Mouse (Mus musculus) hematopoietic stem cell, adult 5-6 weeks (primary cell): ENCODE measurements at regions not wholly inside any gene's neighbourhood (a gene's known extent, or its start where the extent isn't known, plus 50 kb on each side); places are given as distances from the start of the nearest gene placed in this dataset.

Source experiments
- ATAC-seq, 2 experiments: fragments of 125-278 bp in 1 of 2; replicated peaks in 1 of 2; 2 replicates each; pipeline ENCODE4 v1.8.0; 2016 to 2017; ENCODE audit warnings: inconsistent platforms in 2 of 2, mild to moderate bottlenecking in 2 of 2, moderate number of reproducible peaks in 2 of 2, low read depth in 1 of 2, moderate TSS enrichment in 1 of 2; ENCODE audit not compliant: low FRiP score in 2 of 2, poor library complexity in 2 of 2, severe bottlenecking in 2 of 2, insufficient read depth in 1 of 2, low TSS enrichment in 1 of 2

DNA sequence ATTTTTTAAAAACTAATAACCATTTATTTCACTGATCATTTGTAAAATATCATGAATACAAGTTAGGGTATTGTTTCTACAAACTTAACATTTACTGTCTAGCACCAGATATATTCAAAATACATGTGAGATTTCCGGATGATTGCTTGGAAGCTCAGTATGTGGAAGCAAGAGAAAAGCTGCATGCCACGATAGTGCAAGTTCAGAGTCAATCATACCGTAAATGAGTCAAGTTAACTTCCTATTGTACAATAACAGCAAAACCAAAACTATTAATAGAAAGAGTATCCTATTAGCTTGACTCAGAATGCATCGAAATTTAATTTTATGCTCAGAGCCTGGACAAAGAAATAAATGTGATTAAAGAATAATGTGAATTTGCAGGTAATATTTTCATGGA, 1284.6 kb upstream of the Cited2 start:
- peak; percentile 68 to 71 for ATAC-seq

GRCm38 (mm10) chr10:16440932-16441640, 1281.9 kb upstream of the Cited2 start:
- ATAC-seq, result no peak

DNA sequence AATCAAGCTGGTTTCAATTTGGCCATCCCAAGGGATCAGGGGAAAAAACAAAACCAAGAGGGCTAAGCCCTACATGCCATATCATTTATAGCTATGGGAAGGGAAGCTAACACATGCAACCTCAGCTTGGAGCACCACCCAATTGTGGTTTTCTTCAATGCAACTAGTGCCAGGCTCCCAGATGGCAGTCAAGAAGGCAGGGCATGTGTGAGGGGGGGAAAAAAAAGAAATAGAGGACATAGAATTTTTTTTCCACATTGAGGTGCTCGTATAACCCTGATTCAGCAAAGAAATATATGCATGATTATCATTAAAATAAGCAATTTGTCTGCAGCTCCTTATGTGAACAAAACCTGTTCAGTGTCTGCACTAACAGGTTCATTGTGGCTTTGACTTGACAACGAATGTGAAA, 1281.4 kb upstream of the Cited2 start:
- ATAC-seq, result 0 out of 4 replicates have a peak, but pooled peaks of 1 of the 2 experiments have one; percentile 32

GRCm38 (mm10) chr10:16443901-16444300, 1279.1 kb upstream of the Cited2 start:
- no peak for ATAC-seq

- no peak for ATAC-seq
Observed at GRCm38 (mm10) chr10:16467935-16468334, 1255.1 kb upstream of the Cited2 start.

DNA sequence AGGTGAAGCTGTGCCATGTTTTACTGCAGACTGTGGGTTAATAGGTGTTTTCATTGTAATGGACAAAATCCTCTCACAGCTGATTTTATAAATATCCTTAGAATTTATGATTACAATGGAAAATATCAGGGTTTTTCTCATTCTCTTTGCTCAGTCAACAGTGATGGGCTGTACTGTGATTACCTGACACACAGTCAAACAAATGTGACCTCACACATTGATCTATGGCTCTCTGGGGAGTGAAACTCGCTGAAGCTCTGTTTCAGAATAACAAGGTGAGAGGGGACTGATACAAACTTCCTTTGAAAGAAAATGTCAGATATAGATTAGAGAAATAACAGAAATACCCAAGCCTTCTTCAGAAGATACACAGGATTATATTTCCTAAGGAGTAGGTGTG, 1253.3 kb upstream of the Cited2 start:
- ATAC-seq, result no peak

- peak; percentile 45 to 46 for ATAC-seq
Observed at GRCm38 (mm10) chr10:16473952-16474521, 1249.0 kb upstream of the Cited2 start.

GRCm38 (mm10) chr10:16498580-16498979, 1224.4 kb upstream of the Cited2 start:
- 0 out of 4 replicates have a peak, but pooled peaks of 1 of the 2 experiments have one; percentile 22 for ATAC-seq

DNA sequence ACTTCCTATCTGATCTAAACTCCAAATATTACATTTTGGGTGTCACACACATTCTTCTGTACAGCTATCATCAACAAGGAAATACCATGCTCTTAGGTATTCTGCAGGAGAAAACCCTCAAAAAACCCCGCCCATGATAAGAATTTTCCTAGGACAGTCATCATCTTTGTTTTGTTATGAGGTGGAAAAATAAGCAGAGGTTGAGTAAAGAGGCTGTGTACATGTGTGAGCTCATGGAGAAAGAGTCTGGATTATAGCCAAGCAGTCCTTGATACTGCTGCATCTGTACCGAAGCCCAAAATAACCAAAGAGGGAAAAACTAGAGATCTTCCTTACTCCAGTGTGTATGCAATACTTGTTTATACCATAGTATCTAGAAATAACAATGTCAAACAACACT, 1215.3 kb upstream of the Cited2 start:
- ATAC-seq, result no peak

- ATAC-seq, result no peak
Observed at GRCm38 (mm10) chr10:16508161-16508560, 1214.9 kb upstream of the Cited2 start.

GRCm38 (mm10) chr10:16514656-16515055, 1208.4 kb upstream of the Cited2 start:
- ATAC-seq, result no peak

- no peak for ATAC-seq
Observed at GRCm38 (mm10) chr10:16521895-16522294, 1201.1 kb upstream of the Cited2 start.

DNA sequence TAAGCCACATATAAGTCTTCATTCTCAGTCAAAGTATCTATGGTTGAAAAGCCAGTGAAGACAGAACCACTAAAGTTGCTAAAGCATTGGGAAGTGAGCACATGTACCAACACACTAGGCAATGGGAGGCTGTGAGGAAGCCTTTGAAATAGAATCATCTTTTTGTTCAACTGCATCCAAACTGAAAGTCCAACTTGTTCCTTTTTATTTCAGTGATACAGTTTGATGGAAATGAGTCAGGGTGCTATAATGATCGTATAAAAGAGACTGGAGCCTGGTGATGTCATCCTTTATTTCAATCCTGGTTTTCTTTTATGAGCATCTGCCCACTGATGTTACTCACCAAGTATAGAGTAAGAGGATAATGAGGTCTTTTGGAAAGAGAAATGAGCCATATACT, 1198.9 kb upstream of the Cited2 start:
- no peak for ATAC-seq

DNA sequence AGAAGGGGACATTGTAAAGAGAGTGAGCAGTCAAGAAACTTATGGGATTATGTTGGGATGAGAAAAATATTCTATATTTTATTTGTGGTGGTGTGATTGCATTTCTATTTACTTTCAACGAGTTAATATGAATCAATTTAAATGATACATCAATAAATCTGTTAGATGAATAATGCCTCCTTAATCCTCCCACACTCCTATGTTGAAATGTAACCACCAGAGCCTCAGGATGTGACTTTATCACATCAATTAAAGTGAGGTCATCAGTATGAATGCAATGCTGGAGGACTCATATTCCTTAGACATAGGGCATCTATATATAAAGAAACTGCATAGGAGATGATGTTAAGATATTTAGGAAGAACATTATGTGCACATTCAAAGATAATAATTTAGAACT, 1195.3 kb upstream of the Cited2 start:
- ATAC-seq, result no peak

GRCm38 (mm10) chr10:16537660-16538059, 1185.4 kb upstream of the Cited2 start:
- no peak for ATAC-seq

- no peak for ATAC-seq
Observed at GRCm38 (mm10) chr10:16538379-16538778, 1184.6 kb upstream of the Cited2 start.

GRCm38 (mm10) chr10:16545445-16545844, 1177.6 kb upstream of the Cited2 start:
- ATAC-seq, result no peak

DNA sequence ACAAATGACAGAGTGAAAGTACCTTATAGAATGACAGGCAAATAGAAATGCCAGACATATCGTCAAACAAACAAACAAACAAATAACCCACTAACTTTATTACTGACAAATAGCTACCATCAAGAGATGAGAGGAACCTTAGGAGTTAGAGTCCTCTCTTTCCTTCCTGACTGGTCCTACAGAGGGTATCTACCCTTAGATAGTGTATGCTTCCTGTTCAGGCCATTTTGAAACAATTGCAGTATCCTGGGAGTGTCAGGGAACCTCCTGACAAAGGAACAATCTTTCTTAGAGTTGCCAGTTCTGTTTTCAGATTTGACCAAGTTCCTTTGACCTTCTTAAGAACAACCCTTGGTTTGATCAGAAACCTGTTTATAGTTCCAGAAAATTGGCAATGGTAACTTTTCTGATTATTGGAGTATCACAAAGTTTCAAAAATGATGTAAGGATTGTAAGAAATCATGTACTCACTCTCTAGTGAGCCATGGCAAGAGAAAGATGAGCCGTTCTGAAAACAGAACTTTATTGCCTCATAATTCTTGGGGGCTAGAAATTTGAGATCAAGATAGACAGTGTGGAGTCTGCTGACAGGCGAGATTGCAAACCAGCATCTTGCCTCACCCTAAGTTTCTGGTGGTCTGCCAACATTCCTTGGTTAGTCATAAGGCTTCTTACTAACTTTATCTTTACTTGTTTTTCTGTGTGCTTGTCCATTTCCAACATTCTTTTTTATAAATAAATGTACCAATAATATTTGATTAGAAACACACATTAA, 1170.0 kb upstream of the Cited2 start:
- no peak for ATAC-seq
